Mouse (Mus musculus) embryo, embryonic 10.5 days (tissue): ENCODE measurements around the gene Ncan.
"Not testable (repeated sequence)": the region's sequence is repeated elsewhere in the genome, so short reads cannot be mapped to it uniquely, and the experiment has no call there.

Experiments used
- DNase-seq: peaks from one replicate; pipeline ENCODE4 v3.0.0-alpha.2; 2015; ENCODE audit warnings: low spot score

The Ncan gene

GRCm38 (mm10) chr8:70084191-70085065 lies 36.2 kb downstream of the Ncan start:
- DNase-seq = peak; percentile 48

GRCm38 (mm10) chr8:70083285-70083684 lies 37.4 kb downstream of the Ncan start, which contains the start of gene Hapln4:
TSS of gene Hapln4 (plus strand) at chr8:70083457.
- DNase-seq = peak; percentile 80

GRCm38 (mm10) chr8:70081976-70082375 lies 38.7 kb downstream of the Ncan start:
- DNase-seq = no peak

- no peak for DNase-seq
These were observed 47.0 kb downstream of the Ncan start for GRCm38 (mm10) chr8:70073682-70074081.

GRCm38 (mm10) chr8:70073120-70073519 lies 47.6 kb downstream of the Ncan start:
- no peak for DNase-seq

- peak; percentile 11 for DNase-seq
These were observed 48.1 kb downstream of the Ncan start, which contains the start of gene Tm6sf2 for GRCm38 (mm10) chr8:70072441-70073069. TSS of gene Tm6sf2 (plus strand) at chr8:70072924.

- no peak for DNase-seq
These were observed 48.7 kb downstream of the Ncan start for GRCm38 (mm10) chr8:70071836-70072440.

- no peak for DNase-seq
These were observed 63.0 kb downstream of the Ncan start for GRCm38 (mm10) chr8:70057721-70058120.

- not testable (repeated sequence) for DNase-seq
These were observed 70.2 kb downstream of the Ncan start for GRCm38 (mm10) chr8:70050434-70050833.

GRCm38 (mm10) chr8:70049662-70050061 lies 71.0 kb downstream of the Ncan start:
- no peak for DNase-seq

GRCm38 (mm10) chr8:70043996-70044395 lies 76.7 kb downstream of the Ncan start:
- no peak for DNase-seq
